Mouse (Mus musculus) heart, embryonic 11.5 days (tissue): ENCODE results near the gene Tenm2. TPM values are rescaled to one million over a fixed set of nuclear protein-coding genes. Genes with fewer than 3 reads are reported as not detected.

Experiments
- ATAC-seq: fragments of 200-750 bp; cut with Nextera tagmentation; replicated peaks from 2 replicates; pipeline ENCODE4 v1.8.0; 2017; ENCODE audit warnings: moderate library complexity; ENCODE audit not compliant: insufficient number of reproducible peaks, low FRiP score, low TSS enrichment
- H3K27ac ChIP-seq: fragments of 300-500 bp; sonication (generic); 2 replicates; pipeline ENCODE4 v1.5.1; 2014; ENCODE audit warnings: mild to moderate bottlenecking, low read depth, low read length
- H3K27me3 ChIP-seq: fragments of 300-500 bp; sonication (generic); 2 replicates; pipeline ENCODE4 v1.6.1; 2014; ENCODE audit warnings: mild to moderate bottlenecking, low read length, mixed read lengths; ENCODE audit not compliant: control insufficient read depth, insufficient read depth
- H3K36me3 ChIP-seq: fragments of 300-500 bp; sonication (generic); 2 replicates; pipeline ENCODE4 v1.6.1; 2014; ENCODE audit warnings: mild to moderate bottlenecking, low read length, moderate library complexity, mixed read lengths; ENCODE audit not compliant: control insufficient read depth, insufficient read depth
- H3K4me1 ChIP-seq: fragments of 300-500 bp; sonication (generic); 2 replicates; pipeline ENCODE4 v1.6.1; 2014; ENCODE audit warnings: low read length; ENCODE audit not compliant: control insufficient read depth, insufficient read depth
- H3K4me2 ChIP-seq: fragments of 300-500 bp; sonication (generic); 2 replicates; pipeline ENCODE4 v1.6.1; 2014; ENCODE audit warnings: mild to moderate bottlenecking, moderate library complexity
- H3K4me3 ChIP-seq: fragments of 300-500 bp; sonication (generic); 2 replicates; pipeline ENCODE4 v1.5.1; 2014; ENCODE audit warnings: low read depth, low read length
- H3K9ac ChIP-seq: fragments of 300-500 bp; sonication (generic); 2 replicates; pipeline ENCODE4 v1.6.1; 2014; ENCODE audit warnings: mild to moderate bottlenecking, low read depth, low read length, moderate library complexity
- H3K9me3 ChIP-seq: fragments of 300-500 bp; sonication (generic); replicated peaks from 2 replicates; pipeline ENCODE4 v1.6.1; 2016; ENCODE audit warnings: low read length; ENCODE audit not compliant: control insufficient read depth
- WGBS: fragments of 180-500 bp; shearing (Covaris S2); extraction: QIAGEN DNeasy Blood & Tissue Kit; methylation state at CpG from one replicate; pipeline ENCODE4 v1.1.7; 2014; ENCODE audit not compliant: insufficient replicate concordance; 5-methylcytosine and 5-hydroxymethylcytosine counted together
- polyA plus RNA-seq: library from polyadenylated mRNA; unstranded; fragments of >200 nt; fragmentation: Nextera tagmentation; extraction: Ambion mirVana; gene quantifications from 2 replicates; pipeline ENCODE4 v1.2.1, GENCODE M21; 2014

The Tenm2 gene
- polyA plus RNA-seq, 1 experiment from 2014 or later: 1.4 TPM

DNA sequence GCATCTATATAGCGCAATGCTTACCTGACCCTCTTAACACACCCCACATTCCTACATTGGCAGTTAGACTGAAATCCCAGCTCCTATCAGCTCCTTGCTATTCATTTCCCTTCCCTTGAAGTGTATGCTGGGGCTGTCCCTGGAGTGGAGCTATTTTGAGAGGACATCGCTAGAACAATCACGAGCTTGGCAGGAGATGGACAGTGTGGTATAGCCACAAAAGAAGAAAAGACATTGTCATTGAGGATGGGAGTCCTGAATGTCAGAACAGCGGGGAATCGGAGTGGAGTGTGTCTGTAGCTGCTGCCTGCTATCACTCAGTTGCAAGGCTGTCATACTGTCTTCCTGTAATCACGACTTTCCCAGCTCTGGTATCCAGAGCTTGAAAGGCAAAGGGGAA lies 1031.4 kb downstream of the Tenm2 start:
- H3K4me1 ChIP-seq: peaks cover 16% of the 10 kb centered on the region
- no peak overlapping the region for H3K4me3 ChIP-seq
- WGBS: 37% methylated on average over 6 of the region's 6 CpGs
- H3K27ac ChIP-seq: peak overlapping the region; percentile 78
- no peaks in the 10 kb centered on the region for H3K9me3 ChIP-seq
- no peak overlapping the region; the same call in 1 of the 2 replicates for H3K9ac ChIP-seq
- H3K27me3 ChIP-seq: no peaks in the 10 kb centered on the region
- no peak overlapping the region; the same call in 1 of the 2 replicates for H3K4me2 ChIP-seq
- no peak; the same call in 1 of the 2 replicates for ATAC-seq
- H3K36me3 ChIP-seq: no peaks in the 10 kb centered on the region

- ATAC-seq: no peak
- no peak overlapping the region for H3K4me3 ChIP-seq
- peaks cover 16% of the 10 kb centered on the region for H3K4me1 ChIP-seq
- WGBS: 77% methylated on average over 1 of the region's 1 CpGs
- no peaks in the 10 kb centered on the region for H3K27me3 ChIP-seq
- no peak overlapping the region for H3K4me2 ChIP-seq
- H3K27ac ChIP-seq: 0 out of 2 replicates have a peak overlapping the region, but pooled peaks have one; percentile 78
- H3K9me3 ChIP-seq: no peaks in the 10 kb centered on the region
- no peaks in the 10 kb centered on the region for H3K36me3 ChIP-seq
- H3K9ac ChIP-seq: no peak overlapping the region
Measured at GRCm38 (mm10) chr11:36203896-36204295, 1031.9 kb downstream of the Tenm2 start.

- Histone ChIP-seq H3K27ac (no peak overlapping the region), H3K4me2 (no peak overlapping the region), H3K4me3 (no peak overlapping the region), H3K9ac (no peak overlapping the region), H3K9me3 (no peaks in the 10 kb centered on the region), H3K36me3 (no peaks in the 10 kb centered on the region), H3K4me1 (no peaks in the 10 kb centered on the region), H3K27me3 (no peaks in the 10 kb centered on the region)
- WGBS: 41% methylated on average over 2 of the region's 2 CpGs
- ATAC-seq: no peak
Measured at GRCm38 (mm10) chr11:36194348-36194747, 1041.4 kb downstream of the Tenm2 start.

DNA sequence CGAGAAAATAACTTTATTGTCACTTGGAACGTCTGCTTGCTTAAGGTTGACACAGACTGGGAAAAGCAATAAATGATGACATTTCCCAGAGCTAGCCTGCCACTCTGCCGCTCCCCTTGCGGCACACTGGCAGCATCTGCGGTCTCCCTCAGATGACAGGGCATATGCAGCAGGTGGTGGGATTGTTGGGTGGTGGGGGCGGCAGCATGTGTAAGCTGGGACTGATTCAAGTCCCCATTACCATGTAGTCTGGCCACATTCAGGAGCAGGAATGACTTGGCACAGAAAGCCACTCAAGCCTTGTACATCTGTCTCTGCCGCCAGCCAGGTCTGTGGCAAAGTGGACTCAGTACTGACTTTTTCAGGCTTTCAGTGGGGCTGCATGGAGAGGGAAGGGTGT lies 1059.7 kb downstream of the Tenm2 start:
- Histone ChIP-seq H3K27me3 (no peaks in the 10 kb centered on the region), H3K4me2 (no peak overlapping the region), H3K4me1 (no peaks in the 10 kb centered on the region), H3K9ac (no peak overlapping the region), H3K36me3 (no peaks in the 10 kb centered on the region), H3K4me3 (no peak overlapping the region), H3K27ac (no peak overlapping the region), H3K9me3 (no peaks in the 10 kb centered on the region)
- no peak for ATAC-seq
- WGBS: 75% methylated on average over 7 of the region's 7 CpGs

DNA sequence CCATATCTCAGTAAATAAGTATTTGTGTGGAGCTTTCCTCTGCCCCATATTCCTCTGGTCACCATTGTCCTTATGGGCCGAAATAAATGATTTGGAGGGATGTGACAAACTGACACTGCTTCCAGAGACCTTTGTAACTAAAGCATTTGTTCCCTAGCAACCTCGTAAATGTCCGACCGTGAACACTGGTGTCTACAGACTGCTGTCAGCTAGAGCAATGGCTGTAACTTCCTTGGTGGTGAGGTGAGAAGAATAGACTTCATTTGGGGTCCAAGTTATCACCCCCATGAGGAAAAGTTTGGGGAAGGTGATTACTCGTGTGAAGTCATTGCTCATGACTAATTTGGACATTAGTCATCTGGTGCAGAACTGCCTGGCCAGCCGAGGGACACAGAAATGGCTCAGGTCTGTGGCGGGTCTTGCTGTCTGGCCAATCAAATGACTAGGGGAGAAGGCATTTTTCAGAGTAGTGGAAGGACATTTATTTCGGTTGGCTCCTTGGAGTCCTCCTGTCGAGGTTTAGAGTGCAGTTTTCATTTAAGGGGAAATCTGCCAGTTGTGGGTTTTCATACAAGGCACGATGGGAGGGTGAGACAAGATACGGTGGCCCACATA lies 1062.6 kb downstream of the Tenm2 start:
- no peaks in the 10 kb centered on the region for H3K4me1 ChIP-seq
- H3K36me3 ChIP-seq: no peaks in the 10 kb centered on the region
- H3K4me2 ChIP-seq: no peak overlapping the region
- H3K4me3 ChIP-seq: no peak overlapping the region
- no peak overlapping the region for H3K9ac ChIP-seq
- no peaks in the 10 kb centered on the region for H3K27me3 ChIP-seq
- no peak overlapping the region for H3K27ac ChIP-seq
- ATAC-seq: no peak
- 77% methylated on average over 11 of the region's 11 CpGs for WGBS
- H3K9me3 ChIP-seq: no peaks in the 10 kb centered on the region

GRCm38 (mm10) chr11:36172520-36172919 lies 1063.2 kb downstream of the Tenm2 start:
- no peak overlapping the region for H3K4me2 ChIP-seq
- ATAC-seq: no peak
- no peak overlapping the region for H3K4me3 ChIP-seq
- no peaks in the 10 kb centered on the region for H3K27me3 ChIP-seq
- H3K4me1 ChIP-seq: no peaks in the 10 kb centered on the region
- no peak overlapping the region for H3K27ac ChIP-seq
- no peaks in the 10 kb centered on the region for H3K9me3 ChIP-seq
- no peak overlapping the region for H3K9ac ChIP-seq
- no peaks in the 10 kb centered on the region for H3K36me3 ChIP-seq
- WGBS: 81% methylated on average over 6 of the region's 6 CpGs

DNA sequence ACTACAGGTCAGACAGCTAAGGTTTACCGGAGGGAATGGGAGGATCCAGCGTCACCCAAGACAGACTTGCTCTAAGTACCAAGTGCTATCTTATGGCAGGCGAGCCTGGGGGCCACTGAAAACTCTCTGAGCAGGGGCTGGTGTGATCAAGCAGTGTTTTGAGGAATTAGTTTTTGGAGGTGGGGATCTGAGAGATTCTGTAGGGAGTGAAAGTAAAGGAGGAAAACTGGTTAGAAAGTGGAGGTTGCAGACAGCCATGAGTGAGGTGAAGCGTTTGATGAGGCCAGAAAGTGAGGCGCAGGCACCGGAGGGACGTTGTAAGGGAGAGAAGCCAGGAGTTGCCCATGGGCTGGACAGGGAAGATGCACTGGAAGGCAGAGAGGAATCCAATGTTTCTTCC lies 1063.8 kb downstream of the Tenm2 start:
- WGBS: 74% methylated on average over 7 of the region's 7 CpGs
- H3K4me1 ChIP-seq: no peaks in the 10 kb centered on the region
- H3K27ac ChIP-seq: no peak overlapping the region
- ATAC-seq: no peak
- no peak overlapping the region for H3K4me3 ChIP-seq
- H3K9ac ChIP-seq: no peak overlapping the region
- H3K9me3 ChIP-seq: no peaks in the 10 kb centered on the region
- H3K4me2 ChIP-seq: no peak overlapping the region
- H3K36me3 ChIP-seq: no peaks in the 10 kb centered on the region
- H3K27me3 ChIP-seq: no peaks in the 10 kb centered on the region

GRCm38 (mm10) chr11:36171221-36171620 lies 1064.5 kb downstream of the Tenm2 start:
- no peaks in the 10 kb centered on the region for H3K9me3 ChIP-seq
- no peaks in the 10 kb centered on the region for H3K4me1 ChIP-seq
- H3K36me3 ChIP-seq: no peaks in the 10 kb centered on the region
- no peak overlapping the region for H3K4me2 ChIP-seq
- 86% methylated on average over 12 of the region's 12 CpGs for WGBS
- H3K4me3 ChIP-seq: no peak overlapping the region
- H3K27me3 ChIP-seq: no peaks in the 10 kb centered on the region
- no peak overlapping the region for H3K9ac ChIP-seq
- no peak overlapping the region for H3K27ac ChIP-seq
- no peak for ATAC-seq

DNA sequence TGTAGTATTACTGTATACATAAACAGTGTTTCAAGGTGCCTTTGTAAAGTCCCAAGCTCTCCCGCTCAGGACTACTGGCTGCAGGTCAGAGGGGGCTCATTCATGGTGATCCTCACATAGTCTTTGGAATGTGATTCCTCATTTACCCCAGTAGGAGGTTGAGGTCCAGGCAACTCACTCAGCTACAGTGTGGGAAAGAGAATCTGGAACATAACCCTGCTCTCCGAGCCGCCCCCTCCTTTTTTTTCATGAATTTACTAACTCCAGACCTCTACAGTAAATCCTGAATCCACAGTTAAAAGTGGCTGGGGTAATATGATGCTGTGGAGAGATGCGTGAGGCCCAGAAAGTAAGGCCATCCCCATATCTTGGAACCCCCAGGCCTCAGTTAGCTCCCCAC lies 1066.0 kb downstream of the Tenm2 start:
- Histone ChIP-seq H3K27ac (no peak overlapping the region), H3K4me1 (no peaks in the 10 kb centered on the region), H3K9ac (no peak overlapping the region), H3K4me3 (no peak overlapping the region), H3K9me3 (no peaks in the 10 kb centered on the region), H3K36me3 (no peaks in the 10 kb centered on the region), H3K4me2 (no peak overlapping the region), H3K27me3 (no peaks in the 10 kb centered on the region)
- 65% methylated on average over 4 of the region's 4 CpGs for WGBS
- ATAC-seq: no peak
